ENCODE assay signal across 1 mouse cellular context in genomic region chr5:136961983-136962461, GRCm38 (mm10).
TF ChIP-seq lines count a peak whose summit lies in the region.

No protein-coding gene starts in this region.

TF ChIP-seq in C2C12, 6 proteins besides CTCF, POLR2A, EP300 and RAD21:
- TF ChIP-seq FOSL1 (IDR thresholded peaks at IDR 0.05; ENCODE audit: insufficient read depth, low read length, poor library complexity, severe bottlenecking), result no peak
- no peak for TF ChIP-seq MYOG (IDR thresholded peaks at IDR 0.05; ENCODE audit: control insufficient read depth, extremely low read depth, insufficient read length)
- TF ChIP-seq MYOD1 (IDR thresholded peaks at IDR 0.05; ENCODE audit: control insufficient read depth, insufficient read length, low read depth), result no peak
- TF ChIP-seq MAX (IDR thresholded peaks at IDR 0.05), result no peak
- no peak for TF ChIP-seq USF1 (IDR thresholded peaks at IDR 0.05; ENCODE audit: low read depth)
- no peak for TF ChIP-seq CEBPB (IDR thresholded peaks at IDR 0.05; ENCODE audit: low read depth)
